Mouse (Mus musculus): ENCODE data around the gene Lmbr1l.

DNA sequence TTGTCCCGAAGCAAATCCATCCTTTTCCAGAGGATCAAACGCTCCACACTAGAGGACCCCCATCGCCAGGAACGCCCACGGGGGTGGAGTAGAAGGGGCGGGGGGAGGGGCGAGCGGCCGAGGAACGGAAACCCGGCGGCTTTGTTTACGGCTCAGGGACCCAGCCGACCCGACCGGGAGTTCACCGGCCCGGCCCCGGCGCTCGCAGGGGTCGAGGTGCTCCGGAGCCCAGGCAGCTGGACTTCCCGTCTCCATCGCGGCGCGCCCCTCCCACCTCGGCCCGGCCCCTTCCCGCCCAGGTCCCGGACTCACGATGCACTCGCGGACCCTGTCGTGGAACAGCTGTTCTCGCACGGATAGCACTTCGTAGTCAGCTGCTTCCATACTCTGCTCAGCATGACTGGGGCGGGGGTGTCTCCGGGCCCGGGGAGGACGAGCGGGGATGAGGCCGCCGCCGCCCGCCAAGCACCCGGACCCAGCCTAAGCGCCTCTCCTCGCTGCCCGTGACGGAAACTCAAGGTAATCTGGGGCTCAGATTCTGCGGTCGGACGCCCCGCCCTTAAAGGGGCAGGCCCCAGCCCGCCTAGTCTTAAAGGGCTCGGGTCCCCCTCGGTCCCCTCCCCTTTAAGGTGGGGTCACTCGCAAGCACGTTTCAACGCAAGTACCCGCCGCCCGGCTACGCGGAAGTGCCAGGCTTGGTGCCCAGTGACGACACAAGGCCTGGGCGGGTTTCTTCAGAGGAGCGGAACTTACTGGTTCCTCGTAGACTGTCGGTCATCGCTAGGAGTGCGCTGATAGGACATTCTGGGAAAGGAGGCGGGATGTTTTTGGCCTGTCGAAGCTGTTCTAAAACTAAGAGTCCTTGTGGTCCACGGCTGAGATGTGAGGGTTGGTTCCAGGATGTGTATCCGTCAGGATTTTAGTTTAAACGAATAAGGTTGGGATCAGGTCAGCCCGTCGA is at the start of gene Lmbr1l:
- TF ChIP-seq POLR2A (IDR thresholded peaks at IDR 0.05; ENCODE audit: control insufficient read depth, extremely low read depth, insufficient read depth, low read length, poor library complexity) (peak; percentile 45; the same call in 1 of the 2 replicates), CTCF (IDR thresholded peaks at IDR 0.05; ENCODE audit: borderline replicate concordance, control insufficient read depth, extremely low read depth, insufficient read depth, low read length, poor library complexity) (peak; percentile 53; the same call in 1 of the 2 replicates)
